Mouse (Mus musculus) natural killer cell, adult 2 months (primary cell): ENCODE data around the gene Nnmt.
A peak's percentile ranks its signal among the peaks of the same experiment; 100 is the strongest.

ENCODE experiments used
- DNase-seq, 2 experiments: peaks; one replicate each; pipeline ENCODE4 v3.0.0; 2022; ENCODE audit warnings: low spot score in 2 of 2

Nnmt gene

GRCm38 (mm10) chr9:48635576-48636350, 30.8 kb upstream of the Nnmt start:
- no peak for DNase-seq

- no peak for DNase-seq
These were observed 28.2 kb upstream of the Nnmt start for GRCm38 (mm10) chr9:48633147-48633546.

GRCm38 (mm10) chr9:48619268-48619667, 14.3 kb upstream of the Nnmt start:
- DNase-seq: no peak

- peak in 1 of 2 experiments; percentile 25 for DNase-seq
These were observed 13.6 kb upstream of the Nnmt start for GRCm38 (mm10) chr9:48618589-48618988.

GRCm38 (mm10) chr9:48618111-48618510, 13.2 kb upstream of the Nnmt start:
- no peak for DNase-seq

GRCm38 (mm10) chr9:48617511-48618010, 12.6 kb upstream of the Nnmt start:
- no peak for DNase-seq

GRCm38 (mm10) chr9:48613221-48613620, 8.3 kb upstream of the Nnmt start:
- DNase-seq: no peak

- no peak for DNase-seq
These were observed 7.6 kb upstream of the Nnmt start for GRCm38 (mm10) chr9:48612542-48612941.

GRCm38 (mm10) chr9:48611032-48611431, 6.1 kb upstream of the Nnmt start:
- DNase-seq: no peak

GRCm38 (mm10) chr9:48609734-48610133, 4.8 kb upstream of the Nnmt start:
- no peak for DNase-seq

- DNase-seq: no peak
These were observed 2.5 kb upstream of the Nnmt start for GRCm38 (mm10) chr9:48607417-48607816.

GRCm38 (mm10) chr9:48606171-48606570, 1.2 kb upstream of the Nnmt start:
- DNase-seq: no peak

GRCm38 (mm10) chr9:48605697-48606096, 744 bp upstream of the Nnmt start:
- DNase-seq: no peak

- DNase-seq: no peak
These were observed 727 bp downstream of the Nnmt start for GRCm38 (mm10) chr9:48604226-48604625.

- DNase-seq: no peak
These were observed 4.1 kb downstream of the Nnmt start for GRCm38 (mm10) chr9:48600881-48601280.

GRCm38 (mm10) chr9:48600066-48600465, 4.9 kb downstream of the Nnmt start:
- DNase-seq: no peak

GRCm38 (mm10) chr9:48597494-48597893, 7.5 kb downstream of the Nnmt start:
- no peak for DNase-seq

- no peak for DNase-seq
These were observed 8.0 kb downstream of the Nnmt start for GRCm38 (mm10) chr9:48596924-48597323.

- DNase-seq: no peak
These were observed 11.0 kb downstream of the Nnmt start for GRCm38 (mm10) chr9:48593915-48594314.

- DNase-seq: no peak
These were observed 14.3 kb downstream of the Nnmt start for GRCm38 (mm10) chr9:48590606-48591005.

- peak; percentile 22 to 49 for DNase-seq
These were observed 18.6 kb downstream of the Nnmt start for GRCm38 (mm10) chr9:48586332-48586731.

- no peak for DNase-seq
These were observed 24.1 kb downstream of the Nnmt start for GRCm38 (mm10) chr9:48580808-48581207.

- DNase-seq: no peak
These were observed 42.6 kb downstream of the Nnmt start for GRCm38 (mm10) chr9:48562388-48562787.
